Mouse (Mus musculus): ENCODE measurements around the gene Klf13. TPM values are rescaled to one million over a fixed set of nuclear protein-coding genes. Genes with fewer than 3 reads are reported as not detected.

Klf13 gene
- polyA plus RNA-seq, 1 experiment from 2014 or later = 23.0 TPM

GRCm38 (mm10) chr7:63924151-63924550, 14.6 kb downstream of the Klf13 start:
- Histone ChIP-seq H3K9me3 (ENCODE audit: control insufficient read depth, low read length) (0 out of 2 replicates have a peak, but pooled peaks cover 4% of the 10 kb centered on the region), H3K4me2 (replicated peaks; ENCODE audit: low read depth, low read length) (no peak overlapping the region), H3K36me3 (ENCODE audit: control insufficient read depth, insufficient read depth, low read length) (no peaks in the 10 kb centered on the region), H3K27me3 (ENCODE audit: control insufficient read depth, insufficient read depth, low read length) (no peaks in the 10 kb centered on the region), H3K4me1 (ENCODE audit: control insufficient read depth, insufficient read depth, low read length) (peaks cover 34% of the 10 kb centered on the region), H3K27ac (ENCODE audit: low read depth, low read length) (peak overlapping the region; percentile 74; the same call in 1 of the 2 replicates), H3K9ac (ENCODE audit: low read depth, low read length) (no peak overlapping the region; the same call in 1 of the 2 replicates), H3K4me3 (ENCODE audit: low read length) (no peak overlapping the region)
- 19% methylated on average over 1 of the region's 1 CpGs for WGBS
- no peak for ATAC-seq (ENCODE audit: low FRiP score, low TSS enrichment)

- no peak overlapping the region for H3K4me3 ChIP-seq (ENCODE audit: low read length)
- 92% methylated on average over 1 of the region's 1 CpGs for WGBS
- H3K4me1 ChIP-seq (ENCODE audit: control insufficient read depth, insufficient read depth, low read length) = peaks cover 36% of the 10 kb centered on the region
- no peak overlapping the region for H3K27ac ChIP-seq (ENCODE audit: low read depth, low read length)
- no peak for ATAC-seq (ENCODE audit: low FRiP score, low TSS enrichment)
- H3K27me3 ChIP-seq (ENCODE audit: control insufficient read depth, insufficient read depth, low read length) = no peaks in the 10 kb centered on the region
- H3K4me2 ChIP-seq (replicated peaks; ENCODE audit: low read depth, low read length) = no peak overlapping the region
- 0 out of 2 replicates have a peak, but pooled peaks cover 4% of the 10 kb centered on the region for H3K9me3 ChIP-seq (ENCODE audit: control insufficient read depth, low read length)
- no peak overlapping the region for H3K9ac ChIP-seq (ENCODE audit: low read depth, low read length)
- H3K36me3 ChIP-seq (ENCODE audit: control insufficient read depth, insufficient read depth, low read length) = no peaks in the 10 kb centered on the region
Observed at GRCm38 (mm10) chr7:63922975-63923374, 15.7 kb downstream of the Klf13 start.

GRCm38 (mm10) chr7:63922571-63922970, 16.1 kb downstream of the Klf13 start:
- no peaks in the 10 kb centered on the region for H3K36me3 ChIP-seq (ENCODE audit: control insufficient read depth, insufficient read depth, low read length)
- H3K4me3 ChIP-seq (ENCODE audit: low read length) = no peak overlapping the region

GRCm38 (mm10) chr7:63921909-63922562, 16.7 kb downstream of the Klf13 start:
- Histone ChIP-seq H3K4me1 (ENCODE audit: control insufficient read depth, insufficient read depth, low read length) (peaks cover 38% of the 10 kb centered on the region), H3K27me3 (ENCODE audit: control insufficient read depth, insufficient read depth, low read length) (no peaks in the 10 kb centered on the region), H3K9me3 (ENCODE audit: control insufficient read depth, low read length) (0 out of 2 replicates have a peak, but pooled peaks cover 4% of the 10 kb centered on the region), H3K4me3 (ENCODE audit: low read length) (no peak overlapping the region), H3K4me2 (replicated peaks; ENCODE audit: low read depth, low read length) (no peak overlapping the region), H3K27ac (ENCODE audit: low read depth, low read length) (no peak overlapping the region), H3K36me3 (ENCODE audit: control insufficient read depth, insufficient read depth, low read length) (no peaks in the 10 kb centered on the region), H3K9ac (ENCODE audit: low read depth, low read length) (no peak overlapping the region)
- WGBS = 77% methylated on average over 8 of the region's 8 CpGs
- ATAC-seq (ENCODE audit: low FRiP score, low TSS enrichment) = no peak

More at GRCm38 (mm10) chr7:63922571-63922970, 16.1 kb downstream of the Klf13 start:
- H3K9ac ChIP-seq (ENCODE audit: low read depth, low read length) = no peak overlapping the region
- WGBS = 70% methylated on average over 2 of the region's 2 CpGs
- H3K27ac ChIP-seq (ENCODE audit: low read depth, low read length) = no peak overlapping the region
- no peaks in the 10 kb centered on the region for H3K27me3 ChIP-seq (ENCODE audit: control insufficient read depth, insufficient read depth, low read length)
- peaks cover 38% of the 10 kb centered on the region for H3K4me1 ChIP-seq (ENCODE audit: control insufficient read depth, insufficient read depth, low read length)
- H3K4me2 ChIP-seq (replicated peaks; ENCODE audit: low read depth, low read length) = no peak overlapping the region
- ATAC-seq (ENCODE audit: low FRiP score, low TSS enrichment) = no peak
- 0 out of 2 replicates have a peak, but pooled peaks cover 4% of the 10 kb centered on the region for H3K9me3 ChIP-seq (ENCODE audit: control insufficient read depth, low read length)

- no peaks in the 10 kb centered on the region for H3K36me3 ChIP-seq (ENCODE audit: control insufficient read depth, insufficient read depth, low read length)
- no peak overlapping the region for H3K27ac ChIP-seq (ENCODE audit: low read depth, low read length)
- ATAC-seq (ENCODE audit: low FRiP score, low TSS enrichment) = no peak
- H3K4me2 ChIP-seq (replicated peaks; ENCODE audit: low read depth, low read length) = no peak overlapping the region
- no peak overlapping the region for H3K4me3 ChIP-seq (ENCODE audit: low read length)
- H3K27me3 ChIP-seq (ENCODE audit: control insufficient read depth, insufficient read depth, low read length) = no peaks in the 10 kb centered on the region
- H3K9ac ChIP-seq (ENCODE audit: low read depth, low read length) = no peak overlapping the region
- peaks cover 21% of the 10 kb centered on the region for H3K4me1 ChIP-seq (ENCODE audit: control insufficient read depth, insufficient read depth, low read length)
- 0 out of 2 replicates have a peak, but pooled peaks cover 4% of the 10 kb centered on the region for H3K9me3 ChIP-seq (ENCODE audit: control insufficient read depth, low read length)
- WGBS = 81% methylated on average over 12 of the region's 12 CpGs
Observed at GRCm38 (mm10) chr7:63918771-63919768, 19.6 kb downstream of the Klf13 start.

- ATAC-seq (ENCODE audit: low FRiP score, low TSS enrichment) = no peak
- no peak overlapping the region for H3K9ac ChIP-seq (ENCODE audit: low read depth, low read length)
- WGBS = 72% methylated on average over 6 of the region's 6 CpGs
- H3K4me1 ChIP-seq (ENCODE audit: control insufficient read depth, insufficient read depth, low read length) = peaks cover 26% of the 10 kb centered on the region
- no peak overlapping the region for H3K4me2 ChIP-seq (replicated peaks; ENCODE audit: low read depth, low read length)
- H3K27me3 ChIP-seq (ENCODE audit: control insufficient read depth, insufficient read depth, low read length) = no peaks in the 10 kb centered on the region
- no peaks in the 10 kb centered on the region for H3K36me3 ChIP-seq (ENCODE audit: control insufficient read depth, insufficient read depth, low read length)
- no peak overlapping the region for H3K4me3 ChIP-seq (ENCODE audit: low read length)
- no peak overlapping the region for H3K27ac ChIP-seq (ENCODE audit: low read depth, low read length)
- 0 out of 2 replicates have a peak, but pooled peaks cover under 1% of the 10 kb centered on the region for H3K9me3 ChIP-seq (ENCODE audit: control insufficient read depth, low read length)
Observed at GRCm38 (mm10) chr7:63917693-63918092, 21.0 kb downstream of the Klf13 start.

GRCm38 (mm10) chr7:63916268-63916907, 22.3 kb downstream of the Klf13 start, which contains the start of gene E030018B13Rik:
Gene E030018B13Rik, plus strand, starts transcription at chr7:63916857.
- 86% methylated on average over 6 of the region's 6 CpGs for WGBS
- ATAC-seq (ENCODE audit: low FRiP score, low TSS enrichment) = no peak
- H3K4me3 ChIP-seq (ENCODE audit: low read length) = no peak within 1 kb of the TSS

GRCm38 (mm10) chr7:63914891-63915290, 23.8 kb downstream of the Klf13 start:
- H3K27ac ChIP-seq (ENCODE audit: low read depth, low read length) = no peak overlapping the region
- WGBS = 95% methylated on average over 2 of the region's 2 CpGs
- no peak overlapping the region for H3K4me3 ChIP-seq (ENCODE audit: low read length)
- no peak overlapping the region for H3K9ac ChIP-seq (ENCODE audit: low read depth, low read length)
- no peaks in the 10 kb centered on the region for H3K36me3 ChIP-seq (ENCODE audit: control insufficient read depth, insufficient read depth, low read length)
- ATAC-seq (ENCODE audit: low FRiP score, low TSS enrichment) = no peak
- peaks cover 42% of the 10 kb centered on the region for H3K4me1 ChIP-seq (ENCODE audit: control insufficient read depth, insufficient read depth, low read length)
- no peaks in the 10 kb centered on the region for H3K9me3 ChIP-seq (ENCODE audit: control insufficient read depth, low read length)
- H3K4me2 ChIP-seq (replicated peaks; ENCODE audit: low read depth, low read length) = no peak overlapping the region
- H3K27me3 ChIP-seq (ENCODE audit: control insufficient read depth, insufficient read depth, low read length) = no peaks in the 10 kb centered on the region

More at GRCm38 (mm10) chr7:63916268-63916907, 22.3 kb downstream of the Klf13 start, which contains the start of gene E030018B13Rik:
- Histone ChIP-seq H3K9me3 (ENCODE audit: control insufficient read depth, low read length) (no peaks in the 10 kb centered on the region), H3K27me3 (ENCODE audit: control insufficient read depth, insufficient read depth, low read length) (no peaks in the 10 kb centered on the region), H3K9ac (ENCODE audit: low read depth, low read length) (no peak within 1 kb of the TSS), H3K4me2 (replicated peaks; ENCODE audit: low read depth, low read length) (no peak within 1 kb of the TSS), H3K27ac (ENCODE audit: low read depth, low read length) (no peak within 1 kb of the TSS), H3K4me1 (ENCODE audit: control insufficient read depth, insufficient read depth, low read length) (peaks cover 31% of the 10 kb centered on the region), H3K36me3 (ENCODE audit: control insufficient read depth, insufficient read depth, low read length) (no peaks in the 10 kb centered on the region)

All from kidney, embryonic 14.5 days (tissue).